Mouse (Mus musculus) lung, adult 2 months (tissue): Measurements from ENCODE around the gene Ajuba.
A peak's percentile ranks its signal among the peaks of the same experiment; 100 is the strongest.

Experiments
- CTCF ChIP-seq: fragments of 200-500 bp; IDR thresholded peaks from 2 replicates; pipeline ENCODE4 v1.5.1; 2011; ENCODE audit warnings: mild to moderate bottlenecking, low read length, control low read depth; ENCODE audit not compliant: insufficient read depth
- POLR2A ChIP-seq: fragments of 200-500 bp; IDR thresholded peaks from 2 replicates; pipeline ENCODE4 v1.6.1; 2011; ENCODE audit warnings: low read depth, mild to moderate bottlenecking, control low read depth, low read length, borderline replicate concordance; ENCODE audit errors: extremely low read depth

DNA sequence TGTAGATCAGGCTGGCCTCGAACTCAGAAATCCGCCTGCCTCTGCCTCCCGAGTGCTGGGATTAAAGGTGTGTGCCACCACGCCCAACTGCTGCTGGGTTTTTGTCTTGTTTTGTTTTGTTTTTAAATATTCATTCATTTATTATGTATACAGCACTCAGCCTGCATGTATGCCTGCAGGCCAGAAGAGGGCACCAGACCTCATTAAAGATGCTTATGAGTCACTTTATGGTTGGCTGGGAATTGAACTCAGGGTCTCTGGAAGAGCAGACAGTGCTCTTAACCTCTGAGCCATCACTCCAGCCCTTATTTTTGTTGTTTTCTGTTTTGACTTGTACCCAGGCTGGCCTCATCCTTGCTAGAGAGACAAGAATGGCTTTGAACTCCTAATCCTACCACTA, 32.6 kb upstream of the Ajuba start:
- TF ChIP-seq POLR2A (no peak), CTCF (peak; percentile 46; the same call in 1 of the 2 replicates)
